Mouse (Mus musculus) ZHBTc4 (cell line): ENCODE measurements around the gene Pgrmc1.
A peak's percentile ranks its signal among the peaks of the same experiment; 100 is the strongest.

Experiments used
- DNase-seq: peaks from one replicate; pipeline ENCODE4 v3.0.0-alpha.2; 2011; ENCODE audit warnings: low read depth, low spot score

Pgrmc1 gene

DNA sequence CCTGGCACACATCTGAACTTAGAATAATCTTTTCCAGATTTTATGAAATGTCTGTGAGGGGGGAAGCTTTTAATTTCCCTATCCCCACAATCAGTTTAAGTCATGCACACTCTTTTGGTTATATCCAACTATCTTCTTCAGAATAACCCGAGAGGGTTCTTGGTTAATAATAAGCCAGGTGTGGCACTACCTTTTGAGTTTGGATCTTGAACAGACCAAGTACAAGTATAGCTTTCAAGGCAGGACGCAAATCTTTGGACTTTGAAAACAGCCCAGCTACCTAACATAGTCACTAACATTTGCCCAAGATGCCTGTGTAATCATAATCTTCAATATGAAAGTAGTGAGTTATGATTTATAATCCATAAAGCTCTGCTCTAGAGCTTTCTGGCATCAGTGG is 4.9 kb downstream of the Pgrmc1 start:
- DNase-seq = no peak

DNA sequence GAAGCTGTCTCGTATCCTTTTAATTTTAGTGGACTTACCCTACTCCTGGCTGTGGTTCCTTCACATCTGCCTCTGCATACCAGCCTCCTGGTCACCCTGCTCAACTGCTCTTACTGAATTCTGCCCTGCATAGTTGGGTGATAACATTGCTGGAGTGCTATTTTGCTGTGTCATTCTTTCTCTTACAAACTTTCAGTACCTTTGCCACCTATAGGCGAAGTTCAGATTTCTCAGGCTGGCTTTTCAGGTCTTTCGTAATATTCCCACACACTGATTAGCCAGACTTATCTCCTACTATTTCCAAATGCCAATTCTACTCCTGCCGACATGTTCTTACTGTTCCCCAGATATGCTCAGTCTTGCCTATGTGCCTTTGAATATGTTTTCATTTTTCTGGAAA is 6.0 kb downstream of the Pgrmc1 start:
- DNase-seq = no peak

DNA sequence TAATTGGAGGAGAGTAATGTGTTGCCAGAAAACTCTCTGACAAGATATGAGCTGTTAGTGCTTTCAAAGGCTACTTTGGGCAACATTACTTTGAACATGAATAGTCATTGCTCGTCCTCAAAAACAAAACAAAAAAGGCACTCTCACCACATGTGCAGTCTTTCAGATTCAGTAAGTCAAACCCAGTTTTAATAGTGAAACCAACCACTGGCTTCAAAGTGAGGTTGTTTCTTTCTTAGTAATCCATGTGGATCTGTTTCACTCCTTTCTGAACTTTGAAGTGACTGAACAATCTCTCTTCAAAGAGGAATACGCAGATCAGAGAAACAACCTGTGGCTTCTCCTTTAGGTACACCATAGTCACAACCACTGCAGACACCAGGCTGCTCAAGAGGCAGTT is 11.1 kb downstream of the Pgrmc1 start:
- no peak for DNase-seq

DNA sequence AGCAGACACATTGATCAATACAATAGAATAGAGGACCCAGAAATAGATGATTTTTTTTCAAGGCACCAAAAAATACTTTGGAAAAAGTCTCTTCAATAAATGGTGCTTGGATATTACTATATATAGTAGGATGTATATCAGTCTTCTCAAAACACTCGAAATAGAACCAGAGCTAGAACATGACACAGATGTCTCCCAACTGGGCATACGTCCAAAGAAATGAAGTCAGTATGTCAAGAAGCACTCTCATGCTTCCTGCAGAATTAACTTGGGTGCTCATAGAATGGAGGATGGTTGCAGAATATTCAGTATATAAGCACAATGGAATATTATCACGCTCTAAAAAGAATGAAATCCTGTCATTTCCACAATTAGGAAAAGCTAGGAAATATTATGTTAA is 30.1 kb downstream of the Pgrmc1 start:
- DNase-seq = no peak

DNA sequence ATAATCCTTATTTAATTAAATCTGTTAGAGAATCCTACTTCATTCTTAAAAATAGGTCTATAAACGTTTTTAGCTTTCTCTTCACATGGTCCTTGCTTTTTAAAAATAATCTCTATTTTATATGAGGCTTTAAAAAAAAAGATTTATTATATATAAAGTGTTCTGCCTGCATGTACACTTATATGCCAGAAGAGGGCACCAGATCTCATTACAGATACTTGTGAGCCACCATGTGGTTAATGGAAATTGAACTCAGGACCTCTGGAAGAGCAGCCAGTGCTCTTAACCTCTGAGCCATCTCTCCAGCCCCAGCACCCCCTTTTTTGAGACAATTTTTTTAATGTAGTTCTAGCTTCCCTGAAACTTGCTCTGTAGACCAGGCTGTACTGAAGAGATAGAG is 32.8 kb downstream of the Pgrmc1 start:
- peak; percentile 3 for DNase-seq

DNA sequence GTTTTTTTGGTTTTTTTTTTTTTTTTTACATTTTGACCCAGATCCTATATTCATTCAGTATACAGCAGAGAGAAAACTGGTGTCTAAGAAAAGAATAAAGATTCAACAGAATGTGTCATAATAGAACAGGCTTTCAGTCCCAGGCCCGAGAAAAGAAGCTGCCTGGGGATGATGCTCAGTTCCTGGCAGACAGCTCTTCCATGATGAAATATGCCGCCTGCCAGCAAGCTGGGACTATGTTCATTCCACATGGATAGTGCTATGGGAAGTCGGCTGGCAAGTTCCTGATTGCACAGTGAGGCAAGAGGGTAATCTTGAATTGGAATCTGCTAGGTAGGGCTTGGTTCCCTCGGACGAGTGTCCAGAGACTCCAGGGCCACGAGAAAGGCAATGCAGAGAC is 42.0 kb downstream of the Pgrmc1 start:
- DNase-seq = no peak

DNA sequence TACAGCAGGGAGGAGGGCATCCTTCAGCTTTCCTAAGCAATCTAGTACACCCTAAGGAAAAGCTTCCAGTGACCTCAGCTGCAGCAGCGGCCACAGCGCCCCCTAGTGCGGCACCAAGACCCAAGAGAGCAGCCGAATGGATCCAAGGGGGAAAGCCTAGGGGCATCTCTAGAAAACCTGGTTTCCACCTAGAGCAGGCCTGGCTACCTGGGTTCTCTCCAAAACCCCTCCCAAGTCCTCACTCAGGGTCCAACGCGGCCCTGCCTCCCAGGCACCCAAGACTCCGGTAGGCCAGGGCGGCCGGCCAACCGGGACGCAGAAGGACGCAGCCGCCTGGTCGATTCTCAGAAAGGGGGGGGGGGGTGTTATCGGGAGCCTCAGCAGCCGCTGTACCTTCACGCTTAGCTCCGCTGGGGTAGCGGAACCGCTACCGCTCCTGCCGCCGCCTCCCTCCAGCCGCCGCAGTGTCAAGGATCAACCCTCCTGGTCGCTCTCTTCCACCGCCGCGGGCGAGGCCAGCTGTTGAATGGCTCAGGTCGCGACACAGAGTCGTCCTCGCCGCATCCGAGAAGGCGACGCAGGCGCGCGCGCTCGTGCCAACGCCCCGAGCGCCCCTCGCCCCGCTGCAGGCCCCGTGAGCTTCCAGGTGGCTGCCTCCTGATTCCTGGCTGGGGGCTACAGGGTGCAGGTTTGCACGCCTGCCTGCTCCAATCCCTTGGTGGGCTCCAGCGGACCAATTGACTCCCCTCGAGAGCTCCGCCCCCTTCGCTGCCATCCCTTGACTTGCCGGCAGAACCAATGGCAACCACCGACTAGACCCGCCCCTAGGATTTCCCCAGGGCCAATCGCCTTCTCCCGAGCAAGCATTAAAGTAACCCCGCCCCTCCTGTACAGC is 46.9 kb downstream of the Pgrmc1 start, which contains the start of gene Akap17b:
Akap17b (minus strand) TSS at position 739 of the 895 bp plus-strand sequence.
- DNase-seq = peak; percentile 96
